Mouse (Mus musculus): ENCODE measurements around the gene Gm37240. TPM values are rescaled to one million over a fixed set of nuclear protein-coding genes. Genes with fewer than 3 reads are reported as not detected.

Gm37240 gene
- polyA plus RNA-seq, 1 experiment from 2014 or later: 0.82 TPM

GRCm38 (mm10) chr3:85144425-85144824, 742.9 kb downstream of the Gm37240 start:
- Histone ChIP-seq H3K4me1 (ENCODE audit: control insufficient read depth, insufficient read depth, low read length) (no peaks in the 10 kb centered on the region), H3K4me2 (ENCODE audit: low read depth) (no peak overlapping the region), H3K4me3 (ENCODE audit: low read depth, low read length) (no peak overlapping the region), H3K27me3 (ENCODE audit: control insufficient read depth, insufficient read depth, low read length) (no peaks in the 10 kb centered on the region), H3K9me3 (ENCODE audit: control insufficient read depth, low read length) (no peaks in the 10 kb centered on the region), H3K27ac (ENCODE audit: low read depth, low read length) (no peak overlapping the region), H3K36me3 (ENCODE audit: control insufficient read depth, insufficient read depth, low read length) (no peaks in the 10 kb centered on the region), H3K9ac (ENCODE audit: low read length) (no peak overlapping the region)
- whole genome bisulfite sequencing: 78% methylated on average over 3 of the region's 3 CpGs
- DNase-seq (ENCODE audit: low spot score) (no peak), ATAC-seq (ENCODE audit: insufficient read depth, low FRiP score, low TSS enrichment) (no peak)

- Histone ChIP-seq H3K36me3 (ENCODE audit: control insufficient read depth, insufficient read depth, low read length) (no peaks in the 10 kb centered on the region), H3K4me1 (ENCODE audit: control insufficient read depth, insufficient read depth, low read length) (no peaks in the 10 kb centered on the region), H3K9ac (ENCODE audit: low read length) (no peak overlapping the region), H3K4me3 (ENCODE audit: low read depth, low read length) (no peak overlapping the region), H3K4me2 (ENCODE audit: low read depth) (no peak overlapping the region), H3K27ac (ENCODE audit: low read depth, low read length) (no peak overlapping the region), H3K9me3 (ENCODE audit: control insufficient read depth, low read length) (no peaks in the 10 kb centered on the region), H3K27me3 (ENCODE audit: control insufficient read depth, insufficient read depth, low read length) (no peaks in the 10 kb centered on the region)
- no peak for DNase-seq (ENCODE audit: low spot score)
- 42% methylated on average over 7 of the region's 7 CpGs for WGBS
- no peak for ATAC-seq (ENCODE audit: insufficient read depth, low FRiP score, low TSS enrichment)
Observed at GRCm38 (mm10) chr3:85140488-85140887, 746.8 kb downstream of the Gm37240 start.

GRCm38 (mm10) chr3:85138407-85138806, 748.9 kb downstream of the Gm37240 start:
- Histone ChIP-seq H3K36me3 (ENCODE audit: control insufficient read depth, insufficient read depth, low read length) (no peaks in the 10 kb centered on the region), H3K4me3 (ENCODE audit: low read depth, low read length) (no peak overlapping the region), H3K9ac (ENCODE audit: low read length) (no peak overlapping the region), H3K4me2 (ENCODE audit: low read depth) (no peak overlapping the region), H3K9me3 (ENCODE audit: control insufficient read depth, low read length) (no peaks in the 10 kb centered on the region), H3K27me3 (ENCODE audit: control insufficient read depth, insufficient read depth, low read length) (no peaks in the 10 kb centered on the region), H3K27ac (ENCODE audit: low read depth, low read length) (no peak overlapping the region), H3K4me1 (ENCODE audit: control insufficient read depth, insufficient read depth, low read length) (no peaks in the 10 kb centered on the region)
- DNase-seq (ENCODE audit: low spot score): no peak
- 60% methylated on average over 2 of the region's 2 CpGs for WGBS
- no peak for ATAC-seq (ENCODE audit: insufficient read depth, low FRiP score, low TSS enrichment)

- Histone ChIP-seq H3K27me3 (ENCODE audit: control insufficient read depth, insufficient read depth, low read length) (no peaks in the 10 kb centered on the region), H3K4me3 (ENCODE audit: low read depth, low read length) (no peak overlapping the region), H3K27ac (ENCODE audit: low read depth, low read length) (no peak overlapping the region), H3K4me1 (ENCODE audit: control insufficient read depth, insufficient read depth, low read length) (no peaks in the 10 kb centered on the region), H3K4me2 (ENCODE audit: low read depth) (no peak overlapping the region), H3K36me3 (ENCODE audit: control insufficient read depth, insufficient read depth, low read length) (no peaks in the 10 kb centered on the region), H3K9ac (ENCODE audit: low read length) (no peak overlapping the region), H3K9me3 (ENCODE audit: control insufficient read depth, low read length) (no peaks in the 10 kb centered on the region)
- no peak for ATAC-seq (ENCODE audit: insufficient read depth, low FRiP score, low TSS enrichment)
- 85% methylated on average over 4 of the region's 4 CpGs for WGBS
- no peak for DNase-seq (ENCODE audit: low spot score)
Observed at GRCm38 (mm10) chr3:85133561-85133960, 753.8 kb downstream of the Gm37240 start.

- Histone ChIP-seq H3K9ac (ENCODE audit: low read length) (no peak overlapping the region), H3K4me3 (ENCODE audit: low read depth, low read length) (no peak overlapping the region), H3K4me1 (ENCODE audit: control insufficient read depth, insufficient read depth, low read length) (no peaks in the 10 kb centered on the region), H3K27ac (ENCODE audit: low read depth, low read length) (no peak overlapping the region), H3K36me3 (ENCODE audit: control insufficient read depth, insufficient read depth, low read length) (no peaks in the 10 kb centered on the region), H3K4me2 (ENCODE audit: low read depth) (no peak overlapping the region), H3K27me3 (ENCODE audit: control insufficient read depth, insufficient read depth, low read length) (no peaks in the 10 kb centered on the region), H3K9me3 (ENCODE audit: control insufficient read depth, low read length) (no peaks in the 10 kb centered on the region)
- DNase-seq (ENCODE audit: low spot score) (no peak), ATAC-seq (ENCODE audit: insufficient read depth, low FRiP score, low TSS enrichment) (no peak)
- 77% methylated on average over 7 of the region's 7 CpGs for WGBS
Observed at GRCm38 (mm10) chr3:85131878-85132277, 755.4 kb downstream of the Gm37240 start.

- H3K4me1 ChIP-seq (ENCODE audit: control insufficient read depth, insufficient read depth, low read length): no peaks in the 10 kb centered on the region
- H3K27ac ChIP-seq (ENCODE audit: low read depth, low read length): no peak overlapping the region
- H3K36me3 ChIP-seq (ENCODE audit: control insufficient read depth, insufficient read depth, low read length): no peaks in the 10 kb centered on the region
- H3K4me3 ChIP-seq (ENCODE audit: low read depth, low read length): no peak overlapping the region
- H3K9me3 ChIP-seq (ENCODE audit: control insufficient read depth, low read length): no peaks in the 10 kb centered on the region
- no peak overlapping the region for H3K9ac ChIP-seq (ENCODE audit: low read length)
- WGBS: 89% methylated on average over 8 of the region's 8 CpGs
- no peak overlapping the region for H3K4me2 ChIP-seq (ENCODE audit: low read depth)
- no peak for DNase-seq (ENCODE audit: low spot score)
- H3K27me3 ChIP-seq (ENCODE audit: control insufficient read depth, insufficient read depth, low read length): no peaks in the 10 kb centered on the region
- no peak for ATAC-seq (ENCODE audit: insufficient read depth, low FRiP score, low TSS enrichment)
Observed at GRCm38 (mm10) chr3:85128546-85128945, 758.8 kb downstream of the Gm37240 start.

- Histone ChIP-seq H3K27me3 (ENCODE audit: control insufficient read depth, insufficient read depth, low read length) (no peaks in the 10 kb centered on the region), H3K4me1 (ENCODE audit: control insufficient read depth, insufficient read depth, low read length) (no peaks in the 10 kb centered on the region), H3K9me3 (ENCODE audit: control insufficient read depth, low read length) (no peaks in the 10 kb centered on the region), H3K4me3 (ENCODE audit: low read depth, low read length) (no peak overlapping the region), H3K9ac (ENCODE audit: low read length) (no peak overlapping the region), H3K27ac (ENCODE audit: low read depth, low read length) (no peak overlapping the region), H3K4me2 (ENCODE audit: low read depth) (no peak overlapping the region), H3K36me3 (ENCODE audit: control insufficient read depth, insufficient read depth, low read length) (no peaks in the 10 kb centered on the region)
- DNase-seq (ENCODE audit: low spot score) (no peak), ATAC-seq (ENCODE audit: insufficient read depth, low FRiP score, low TSS enrichment) (no peak)
- 88% methylated on average over 7 of the region's 7 CpGs for WGBS
Observed at GRCm38 (mm10) chr3:85126970-85127369, 760.3 kb downstream of the Gm37240 start.

- H3K4me2 ChIP-seq (ENCODE audit: low read depth): no peak overlapping the region
- H3K27ac ChIP-seq (ENCODE audit: low read depth, low read length): no peak overlapping the region
- ATAC-seq (ENCODE audit: insufficient read depth, low FRiP score, low TSS enrichment) (no peak), DNase-seq (ENCODE audit: low spot score) (no peak)
- no peaks in the 10 kb centered on the region for H3K27me3 ChIP-seq (ENCODE audit: control insufficient read depth, insufficient read depth, low read length)
- H3K4me1 ChIP-seq (ENCODE audit: control insufficient read depth, insufficient read depth, low read length): no peaks in the 10 kb centered on the region
- H3K9me3 ChIP-seq (ENCODE audit: control insufficient read depth, low read length): no peaks in the 10 kb centered on the region
- H3K9ac ChIP-seq (ENCODE audit: low read length): no peak overlapping the region
- 88% methylated on average over 5 of the region's 5 CpGs for WGBS
- H3K36me3 ChIP-seq (ENCODE audit: control insufficient read depth, insufficient read depth, low read length): no peaks in the 10 kb centered on the region
- H3K4me3 ChIP-seq (ENCODE audit: low read depth, low read length): no peak overlapping the region
Observed at GRCm38 (mm10) chr3:85125471-85125870, 761.8 kb downstream of the Gm37240 start.

- H3K27ac ChIP-seq (ENCODE audit: low read depth, low read length): no peak overlapping the region
- no peak for DNase-seq (ENCODE audit: low spot score)
- WGBS: 79% methylated on average over 6 of the region's 6 CpGs
Observed at GRCm38 (mm10) chr3:85124924-85125323, 762.4 kb downstream of the Gm37240 start.

More at GRCm38 (mm10) chr3:85124924-85125323, 762.4 kb downstream of the Gm37240 start:
- Histone ChIP-seq H3K4me3 (ENCODE audit: low read depth, low read length) (no peak overlapping the region), H3K9me3 (ENCODE audit: control insufficient read depth, low read length) (no peaks in the 10 kb centered on the region), H3K27me3 (ENCODE audit: control insufficient read depth, insufficient read depth, low read length) (no peaks in the 10 kb centered on the region), H3K9ac (ENCODE audit: low read length) (no peak overlapping the region), H3K36me3 (ENCODE audit: control insufficient read depth, insufficient read depth, low read length) (no peaks in the 10 kb centered on the region), H3K4me1 (ENCODE audit: control insufficient read depth, insufficient read depth, low read length) (no peaks in the 10 kb centered on the region), H3K4me2 (ENCODE audit: low read depth) (no peak overlapping the region)
- ATAC-seq (ENCODE audit: insufficient read depth, low FRiP score, low TSS enrichment): no peak

Data from neural tube, embryonic 11.5 days (tissue).